Mouse (Mus musculus) embryonic fibroblast, embryonic 13.5 days (primary cell): Measurements from ENCODE around the gene Gm2115.

Source experiments
- CTCF ChIP-seq: IDR thresholded peaks from 2 replicates; pipeline ENCODE4 v1.5.1; 2011; ENCODE audit warnings: mild to moderate bottlenecking, control low read depth, low read length, moderate library complexity, borderline replicate concordance; ENCODE audit not compliant: insufficient read depth
- POLR2A ChIP-seq: IDR thresholded peaks from 2 replicates; pipeline ENCODE4 v1.6.1; 2011; ENCODE audit warnings: low read depth, mild to moderate bottlenecking, control low read depth, low read length, moderate library complexity

GRCm38 (mm10) chr7:84590622-84591021, 61.9 kb downstream of the Gm2115 start:
- TF ChIP-seq CTCF (no peak), POLR2A (no peak)
